Mouse (Mus musculus) layer of hippocampus, postnatal 25 days (tissue): ENCODE data around the gene AU022252. TPM values are rescaled to one million over a fixed set of nuclear protein-coding genes. Genes with fewer than 3 reads are reported as not detected.

Experiments
- total RNA-seq, 2 experiments: library from RNA; stranded (reverse); gene quantifications; 2 replicates each; pipeline ENCODE4 v1.2.3; 2021

The AU022252 gene
- total RNA-seq, 2 experiments from 2014 or later = 32.4 to 36.7 TPM

Other genes starting within 250 kb of the AU022252 start
- 10 to 100 TPM; 70.9 to 98.4 TPM for gene Slc2a1, start 124.0 kb downstream of the AU022252 start, total RNA-seq
- gene Zfp691, start 58.5 kb downstream of the AU022252 start, total RNA-seq = 1 to 10 TPM; 6.0 to 8.3 TPM
- under 1 TPM; 0.31 to 0.47 TPM for gene Ermap, start 42.7 kb downstream of the AU022252 start, total RNA-seq
- 10 to 100 TPM; 17.3 to 20.1 TPM for gene Svbp, start 37.4 kb downstream of the AU022252 start, total RNA-seq
- gene Tmem269, start 14.5 kb downstream of the AU022252 start, total RNA-seq = under 1 TPM in 1 of 2 experiments, not detected in 1; 0.34 TPM
- 1 to 10 TPM; 7.5 to 7.7 TPM for gene P3h1, start 203 bp upstream of the AU022252 start, total RNA-seq
- gene Cldn19, start 22.7 kb upstream of the AU022252 start, total RNA-seq = under 1 TPM; 0.32 to 0.33 TPM
- 100 to 1,000 TPM; 287 to 320 TPM for gene Ybx1, start 61.9 kb upstream of the AU022252 start, total RNA-seq
- gene Ppih, start 87.8 kb upstream of the AU022252 start, total RNA-seq = 10 to 100 TPM; 19.1 to 20.2 TPM
- 10 to 100 TPM; 19.8 to 26.1 TPM for gene Ccdc30, start 182.8 kb upstream of the AU022252 start, total RNA-seq
- 1 to 10 TPM; 5.7 to 5.8 TPM for gene Ppcs, start 189.7 kb upstream of the AU022252 start, total RNA-seq
- under 1 TPM; 0.49 to 0.61 TPM for gene Zmynd12, start 190.1 kb upstream of the AU022252 start, total RNA-seq